Mouse (Mus musculus) lung, postnatal 4 days (tissue): ENCODE results near the gene Cklf.
"Not testable (repeated sequence)": the region's sequence is repeated elsewhere in the genome, so short reads cannot be mapped to it uniquely, and the experiment has no call there.

Source experiments
- DNase-seq, 2 experiments: peaks; one replicate each; pipeline ENCODE4 v3.0.0; 2021

Gene Cklf

GRCm38 (mm10) chr8:104250439-104251367, at the start of gene Cklf:
TSS of gene Cklf (plus strand) at chr8:104250861.
- DNase-seq = peak; percentile 89 to 91

GRCm38 (mm10) chr8:104201622-104202021, 49.0 kb upstream of the Cklf start:
- no peak for DNase-seq

GRCm38 (mm10) chr8:104202320-104202719, 48.3 kb upstream of the Cklf start:
- DNase-seq = no peak

GRCm38 (mm10) chr8:104205292-104205691, 45.4 kb upstream of the Cklf start:
- no peak for DNase-seq

GRCm38 (mm10) chr8:104217601-104218000, 33.1 kb upstream of the Cklf start:
- no peak for DNase-seq

GRCm38 (mm10) chr8:104219079-104219478, 31.6 kb upstream of the Cklf start:
- peak; percentile 48 to 74 for DNase-seq

- DNase-seq = peak; percentile 66 to 82
These were observed 30.9 kb upstream of the Cklf start for GRCm38 (mm10) chr8:104219806-104220205.

- no peak for DNase-seq
These were observed 23.6 kb upstream of the Cklf start for GRCm38 (mm10) chr8:104227048-104227447.

- DNase-seq = no peak
These were observed 20.3 kb upstream of the Cklf start for GRCm38 (mm10) chr8:104230377-104230776.

- no peak for DNase-seq
These were observed 18.6 kb upstream of the Cklf start for GRCm38 (mm10) chr8:104232039-104232438.

GRCm38 (mm10) chr8:104232919-104233318, 17.7 kb upstream of the Cklf start:
- DNase-seq = peak; percentile 44 to 49

GRCm38 (mm10) chr8:104234573-104234972, 16.1 kb upstream of the Cklf start:
- peak in 1 of 2 experiments; percentile 16 for DNase-seq

- DNase-seq = no peak
These were observed 11.2 kb upstream of the Cklf start for GRCm38 (mm10) chr8:104239418-104239861.

GRCm38 (mm10) chr8:104242038-104242644, 8.5 kb upstream of the Cklf start:
- no peak for DNase-seq

- no peak for DNase-seq
These were observed 4.0 kb upstream of the Cklf start for GRCm38 (mm10) chr8:104246621-104247020.

GRCm38 (mm10) chr8:104247054-104247907, 3.4 kb upstream of the Cklf start:
- DNase-seq = peak; percentile 62 to 67

- no peak for DNase-seq
These were observed 2.8 kb upstream of the Cklf start for GRCm38 (mm10) chr8:104247908-104248275.

GRCm38 (mm10) chr8:104248276-104248675, 2.4 kb upstream of the Cklf start, which contains the start of gene Tk2:
TSS of gene Tk2 (minus strand) at chr8:104248558.
- DNase-seq = peak; percentile 82 to 83

GRCm38 (mm10) chr8:104249442-104249996, 1.1 kb upstream of the Cklf start:
- DNase-seq = no peak

GRCm38 (mm10) chr8:104251461-104251860, 800 bp downstream of the Cklf start:
- DNase-seq = no peak

GRCm38 (mm10) chr8:104253016-104253415, 2.4 kb downstream of the Cklf start:
- peak; percentile 24 to 43 for DNase-seq

- not testable (repeated sequence) for DNase-seq
These were observed 11.1 kb downstream of the Cklf start for GRCm38 (mm10) chr8:104261802-104262201.
